Mouse (Mus musculus) neural tube, embryonic 13.5 days (tissue): Measurements from ENCODE around the gene Stmn1. TPM values are rescaled to one million over a fixed set of nuclear protein-coding genes. Genes with fewer than 3 reads are reported as not detected.

Experiments used
- microRNA-seq: library from miRNA; unstranded; fragments of <30 nt; microRNA quantifications from one replicate; pipeline ENCODE4, GENCODE M21; 2016
- polyA plus RNA-seq: library from polyadenylated mRNA; unstranded; fragments of >200 nt; fragmentation: Nextera tagmentation; extraction: Ambion mirVana; gene quantifications from 2 replicates; pipeline ENCODE4 v1.2.1, GENCODE M21; 2015

Stmn1 gene
- polyA plus RNA-seq, 1 experiment from 2014 or later = 6,118 TPM

Small RNA genes within 50 kb of the gene (microRNA-seq; reads per million reads assigned to microRNA genes)
- gene Gm23634 = 0.74 reads per million

Other genes starting within 250 kb of the Stmn1 start
- not detected in 2 replicates for gene Catsper4, start 240.9 kb upstream of the Stmn1 start, polyA plus RNA-seq
- gene Cnksr1, start 229.9 kb upstream of the Stmn1 start, polyA plus RNA-seq = 0.29 TPM in 1 of 2 replicates, not detected in the other
- 0.47 TPM in 1 of 2 replicates, not detected in the other for gene E130218I03Rik, start 224.7 kb upstream of the Stmn1 start, polyA plus RNA-seq
- 15.1 and 15.7 TPM in 2 replicates for gene Zfp593, start 222.7 kb upstream of the Stmn1 start, polyA plus RNA-seq
- not detected in 2 replicates for gene Gm30191, start 221.4 kb upstream of the Stmn1 start, polyA plus RNA-seq
- 10.4 and 11.3 TPM in 2 replicates for gene Grrp1, start 214.2 kb upstream of the Stmn1 start, polyA plus RNA-seq
- gene Pdik1l, start 180.4 kb upstream of the Stmn1 start, polyA plus RNA-seq = 31.6 and 35.5 TPM in 2 replicates
- 0.88 and 1.6 TPM in 2 replicates for gene Trim63, start 153.2 kb upstream of the Stmn1 start, polyA plus RNA-seq
- 0.15 and 0.22 TPM in 2 replicates for gene Slc30a2, start 125.1 kb upstream of the Stmn1 start, polyA plus RNA-seq
- 0.66 and 0.73 TPM in 2 replicates for gene Extl1, start 84.5 kb upstream of the Stmn1 start, polyA plus RNA-seq
- gene Pafah2, start 72.0 kb upstream of the Stmn1 start, polyA plus RNA-seq = 7.4 and 8.0 TPM in 2 replicates
- gene Paqr7, start 28.4 kb downstream of the Stmn1 start, polyA plus RNA-seq = 19.5 and 23.3 TPM in 2 replicates
- gene Aunip, start 42.7 kb downstream of the Stmn1 start, polyA plus RNA-seq = 2.3 TPM in 2 replicates
- 165 and 172 TPM in 2 replicates for gene Mtfr1l, start 67.1 kb downstream of the Stmn1 start, polyA plus RNA-seq
- gene Selenon, start 83.8 kb downstream of the Stmn1 start, polyA plus RNA-seq = 11.3 and 17.1 TPM in 2 replicates
- gene Man1c1, start 236.0 kb downstream of the Stmn1 start, polyA plus RNA-seq = 5.3 and 5.7 TPM in 2 replicates